Mouse (Mus musculus) liver, postnatal 0 days (tissue): ENCODE data around the gene Gm20388. TPM values are rescaled to one million over a fixed set of nuclear protein-coding genes. Genes with fewer than 3 reads are reported as not detected.
A peak's percentile ranks its signal among the peaks of the same experiment; 100 is the strongest.

Experiments used
- ATAC-seq: fragments of 200-750 bp; cut with Nextera tagmentation; 2 replicates; pipeline ENCODE4 v1.8.0; 2017; ENCODE audit warnings: mild to moderate bottlenecking, moderate library complexity
- DNase-seq: peaks from one replicate; pipeline ENCODE4 v3.0.0-alpha.2; 2016
- H3K27ac ChIP-seq: fragments of 300-500 bp; sonication (generic); 2 replicates; pipeline ENCODE4 v1.5.1; 2014; ENCODE audit warnings: antibody characterized with exemption, moderate library complexity, mild to moderate bottlenecking, low read depth
- H3K27me3 ChIP-seq: fragments of 300-500 bp; sonication (generic); 2 replicates; pipeline ENCODE4 v1.6.1; 2014; ENCODE audit warnings: low read length, control low read depth, mixed read lengths; ENCODE audit not compliant: insufficient read depth
- H3K36me3 ChIP-seq: fragments of 300-500 bp; sonication (generic); replicated peaks from 2 replicates; pipeline ENCODE4 v1.6.1; 2014; ENCODE audit warnings: mild to moderate bottlenecking, control low read depth, low read length, moderate library complexity, mixed read lengths; ENCODE audit not compliant: insufficient read depth
- H3K4me1 ChIP-seq: fragments of 300-500 bp; sonication (generic); 2 replicates; pipeline ENCODE4 v1.6.1; 2014; ENCODE audit warnings: antibody characterized with exemption, mild to moderate bottlenecking, control low read depth; ENCODE audit not compliant: insufficient read depth
- H3K4me2 ChIP-seq: fragments of 300-500 bp; sonication (generic); 2 replicates; pipeline ENCODE4 v1.6.1; 2014; ENCODE audit warnings: low read depth, mild to moderate bottlenecking, low read length, moderate library complexity, mixed read lengths
- H3K4me3 ChIP-seq: fragments of 300-500 bp; sonication (generic); 2 replicates; pipeline ENCODE4 v1.5.1; 2014; ENCODE audit warnings: low read depth, low read length
- H3K9ac ChIP-seq: fragments of 300-500 bp; sonication (generic); replicated peaks from 2 replicates; pipeline ENCODE4 v1.6.1; 2014; ENCODE audit warnings: mild to moderate bottlenecking, moderate library complexity
- H3K9me3 ChIP-seq: fragments of 300-500 bp; sonication (generic); 2 replicates; pipeline ENCODE4 v1.6.1; 2016; ENCODE audit warnings: mild to moderate bottlenecking, control low read depth, low read length, mixed read lengths
- CTCF ChIP-seq: sonication (generic); IDR thresholded peaks from 2 replicates; pipeline ENCODE4 v1.5.1; 2016; ENCODE audit warnings: antibody characterized with exemption, low read depth
- EP300 ChIP-seq: IDR thresholded peaks from 2 replicates; pipeline ENCODE4 v1.6.1; 2016; ENCODE audit warnings: antibody characterized with exemption, low read depth, mild to moderate bottlenecking
- WGBS: fragments of 180-500 bp; shearing (Covaris S2); extraction: QIAGEN DNeasy Blood & Tissue Kit; methylation state at CpG from one replicate; pipeline ENCODE4 v1.1.7; 2014; ENCODE audit not compliant: insufficient replicate concordance; 5-methylcytosine and 5-hydroxymethylcytosine counted together
- polyA plus RNA-seq: library from polyadenylated mRNA; unstranded; fragments of >200 nt; fragmentation: Nextera tagmentation; extraction: Ambion mirVana; gene quantifications from 2 replicates; pipeline ENCODE4 v1.2.1, GENCODE M21; 2015

Gene Gm20388
- polyA plus RNA-seq, 1 experiment from 2014 or later = not detected

DNA sequence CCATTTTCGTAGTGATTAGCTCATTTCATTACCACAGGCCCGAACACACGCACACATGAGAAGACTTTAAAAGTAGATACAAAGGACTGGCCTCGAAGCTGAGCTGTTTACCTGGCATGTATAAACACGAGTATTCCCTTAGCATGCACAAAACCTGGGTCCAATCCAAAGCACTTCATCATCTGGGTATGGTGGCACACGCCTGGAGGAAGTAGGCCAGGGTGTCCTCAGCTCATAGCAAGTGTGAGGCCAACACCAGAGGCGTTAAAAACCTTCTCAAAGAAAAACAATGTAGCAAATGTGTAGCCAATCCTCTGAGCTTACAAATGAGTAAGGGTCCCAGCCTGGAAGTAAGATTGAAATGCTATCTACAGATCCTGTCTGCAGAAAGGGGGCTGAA is 3103.8 kb downstream of the Gm20388 start:
- TF ChIP-seq CTCF (no peak), EP300 (no peak)
- ATAC-seq (no peak), DNase-seq (no peak)
- no peaks in the 10 kb centered on the region for H3K9me3 ChIP-seq
- H3K27me3 ChIP-seq = no peaks in the 10 kb centered on the region
- H3K36me3 ChIP-seq = peaks cover 13% of the 10 kb centered on the region; the same call in 1 of the 2 replicates
- WGBS = 73% methylated on average over 7 of the region's 7 CpGs
- no peak overlapping the region for H3K4me2 ChIP-seq
- H3K4me1 ChIP-seq = peaks cover 57% of the 10 kb centered on the region
- peak overlapping the region; percentile 39; the same call in 1 of the 2 replicates for H3K27ac ChIP-seq
- no peak overlapping the region for H3K4me3 ChIP-seq
- no peak overlapping the region for H3K9ac ChIP-seq

DNA sequence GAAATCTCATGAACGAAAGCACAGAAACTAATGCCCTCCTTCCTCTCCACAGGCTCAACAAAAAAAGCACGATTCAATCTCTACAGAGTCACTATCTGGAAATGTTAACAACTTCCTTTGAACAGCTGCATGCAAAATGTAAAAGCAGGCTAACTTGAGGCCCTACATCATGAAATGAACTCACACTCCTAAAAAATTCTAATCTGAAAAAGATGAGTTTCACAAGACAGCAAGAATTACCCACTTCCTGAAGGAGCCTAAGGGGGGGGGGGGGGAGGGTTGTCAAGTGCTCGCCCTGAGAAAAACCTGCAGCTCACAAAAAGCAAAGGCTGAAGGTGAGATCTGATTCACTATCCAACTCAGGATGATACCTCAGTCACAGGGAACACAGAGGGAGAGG is 3104.4 kb downstream of the Gm20388 start:
- ATAC-seq (no peak), DNase-seq (no peak)
- no peak overlapping the region for H3K9ac ChIP-seq
- TF ChIP-seq CTCF (no peak), EP300 (no peak)
- 34% methylated on average over 3 of the region's 3 CpGs for WGBS
- H3K27ac ChIP-seq = peak overlapping the region; percentile 39; the same call in 1 of the 2 replicates
- peaks cover 58% of the 10 kb centered on the region for H3K4me1 ChIP-seq
- H3K27me3 ChIP-seq = no peaks in the 10 kb centered on the region
- peaks cover 13% of the 10 kb centered on the region; the same call in 1 of the 2 replicates for H3K36me3 ChIP-seq
- H3K9me3 ChIP-seq = no peaks in the 10 kb centered on the region
- H3K4me3 ChIP-seq = no peak overlapping the region
- no peak overlapping the region for H3K4me2 ChIP-seq

DNA sequence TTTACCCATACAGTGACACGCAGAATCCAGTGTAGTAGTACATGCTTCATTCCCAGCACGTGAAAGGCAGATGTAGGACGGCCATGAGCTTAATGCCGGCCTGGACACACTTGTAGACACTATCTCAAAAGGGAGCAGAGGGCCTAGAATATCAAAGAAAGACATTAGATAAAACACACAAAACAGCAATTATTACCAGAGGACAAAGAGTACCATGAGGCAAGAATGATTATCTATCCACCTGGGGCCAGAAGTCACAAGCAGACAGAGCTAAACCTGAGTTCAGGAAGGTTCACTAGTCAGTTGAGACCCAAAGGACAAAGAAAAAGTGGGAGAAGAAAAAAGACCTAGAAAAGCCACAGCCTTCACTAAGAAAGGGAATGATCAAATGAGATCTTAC is 3106.5 kb downstream of the Gm20388 start:
- no peak overlapping the region for H3K4me2 ChIP-seq
- 86% methylated on average over 4 of the region's 4 CpGs for WGBS
- H3K36me3 ChIP-seq = peaks cover 13% of the 10 kb centered on the region; the same call in 1 of the 2 replicates
- H3K27ac ChIP-seq = peak overlapping the region; percentile 71
- TF ChIP-seq CTCF (no peak), EP300 (no peak)
- peaks cover 65% of the 10 kb centered on the region for H3K4me1 ChIP-seq
- 0 out of 2 replicates have a peak, but pooled peaks have one; percentile 10 for ATAC-seq
- no peak overlapping the region for H3K9ac ChIP-seq
- H3K4me3 ChIP-seq = no peak overlapping the region
- no peaks in the 10 kb centered on the region for H3K27me3 ChIP-seq
- no peaks in the 10 kb centered on the region for H3K9me3 ChIP-seq
- DNase-seq = no peak

DNA sequence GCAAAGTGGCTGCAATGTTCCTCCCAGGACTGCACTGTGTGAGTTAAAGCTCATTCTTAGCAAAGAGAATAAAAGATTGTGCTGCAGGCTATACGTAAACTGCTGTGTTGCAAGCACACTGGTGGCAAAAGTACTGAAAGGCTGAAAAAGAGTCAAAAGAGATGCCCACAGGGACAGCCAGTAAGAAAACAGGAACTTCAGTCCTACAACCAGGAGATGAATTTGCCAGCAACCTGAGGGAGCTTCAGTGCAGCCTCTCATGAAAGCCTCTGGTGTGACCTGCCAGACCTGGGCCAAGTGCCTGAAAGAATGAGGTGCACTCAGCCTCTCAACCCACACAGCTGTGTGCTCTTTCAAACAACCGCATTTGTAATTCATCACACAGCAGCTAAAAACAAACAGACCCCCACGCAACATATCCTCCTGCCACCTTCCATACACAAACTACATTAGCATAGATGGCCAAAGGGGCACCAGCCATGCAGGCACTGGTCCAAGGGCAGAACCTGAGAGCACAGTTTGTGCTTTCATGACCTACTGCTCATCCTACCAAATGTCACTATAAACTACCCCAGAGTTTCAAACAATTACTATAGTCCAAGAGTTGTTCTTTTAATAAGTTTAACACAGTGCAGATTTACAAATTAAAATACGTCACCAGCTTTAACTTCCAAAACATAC is 3108.0 kb downstream of the Gm20388 start:
- no peak for DNase-seq
- H3K4me1 ChIP-seq = peaks cover 69% of the 10 kb centered on the region

DNA sequence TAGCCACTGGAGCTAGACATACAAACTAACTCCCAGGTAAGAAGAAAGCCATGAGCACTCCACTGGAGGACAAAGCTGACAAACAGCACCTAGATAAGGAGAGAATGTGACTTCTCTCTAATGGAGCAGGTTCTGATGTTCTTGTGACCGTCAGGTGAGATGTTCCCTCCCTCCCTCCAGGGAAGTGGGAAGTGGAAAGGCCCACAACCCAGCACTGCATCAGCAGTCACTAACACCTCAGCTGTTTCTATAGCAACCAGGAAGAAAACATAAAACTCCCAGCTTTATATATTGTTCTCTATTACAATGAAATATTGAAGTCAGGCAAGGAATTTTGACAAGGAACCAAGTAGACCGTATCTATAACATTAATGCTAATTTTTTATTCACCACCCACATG is 3109.4 kb downstream of the Gm20388 start:
- H3K4me3 ChIP-seq = no peak overlapping the region
- H3K27me3 ChIP-seq = no peaks in the 10 kb centered on the region
- no peaks in the 10 kb centered on the region for H3K9me3 ChIP-seq
- no peak overlapping the region for H3K4me2 ChIP-seq
- TF ChIP-seq CTCF (no peak), EP300 (no peak)
- H3K36me3 ChIP-seq = 0 out of 2 replicates have a peak, but pooled peaks cover 5% of the 10 kb centered on the region
- WGBS = 62% methylated on average over 2 of the region's 2 CpGs
- DNase-seq (no peak), ATAC-seq (no peak)
- peak overlapping the region; percentile 69; the same call in 1 of the 2 replicates for H3K27ac ChIP-seq
- no peak overlapping the region for H3K9ac ChIP-seq
- H3K4me1 ChIP-seq = peaks cover 62% of the 10 kb centered on the region

More for the DNA sequence above, 3108.0 kb downstream of the Gm20388 start:
- Histone ChIP-seq H3K36me3 (0 out of 2 replicates have a peak, but pooled peaks cover 11% of the 10 kb centered on the region), H3K4me2 (no peak overlapping the region), H3K27ac (peak overlapping the region; percentile 71), H3K4me3 (no peak overlapping the region), H3K27me3 (no peaks in the 10 kb centered on the region), H3K9me3 (no peaks in the 10 kb centered on the region), H3K9ac (no peak overlapping the region)
- ATAC-seq = no peak
- WGBS = 61% methylated on average over 4 of the region's 4 CpGs
- TF ChIP-seq EP300 (no peak), CTCF (no peak)

DNA sequence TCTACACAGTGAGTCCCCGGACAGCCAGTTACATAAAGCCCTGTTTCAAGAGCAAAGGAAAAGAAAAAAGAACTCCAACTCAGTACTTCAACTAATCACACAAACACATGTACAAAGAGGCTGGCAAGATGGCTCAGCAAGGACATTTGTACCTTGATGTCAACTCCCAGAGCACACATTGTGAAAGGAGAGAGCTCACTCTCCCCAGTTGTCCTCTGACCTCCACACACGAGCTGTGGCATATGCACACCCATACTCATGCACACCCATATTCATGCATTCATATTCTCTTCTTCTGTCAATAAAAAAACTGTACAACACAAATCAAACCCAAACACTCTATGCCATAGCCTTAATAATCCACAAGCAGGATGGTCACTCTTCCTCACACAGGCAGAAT is 3110.2 kb downstream of the Gm20388 start:
- ATAC-seq = peak; percentile 81
- Histone ChIP-seq H3K4me1 (peaks cover 61% of the 10 kb centered on the region), H3K4me3 (no peak overlapping the region), H3K36me3 (0 out of 2 replicates have a peak, but pooled peaks cover 5% of the 10 kb centered on the region), H3K9ac (no peak overlapping the region), H3K27me3 (no peaks in the 10 kb centered on the region), H3K9me3 (no peaks in the 10 kb centered on the region), H3K27ac (peak overlapping the region; percentile 69), H3K4me2 (no peak overlapping the region)
- 49% methylated on average over 2 of the region's 2 CpGs for WGBS
- TF ChIP-seq CTCF = no peak
- no peak for TF ChIP-seq EP300
- DNase-seq = no peak
